Mouse (Mus musculus): ENCODE results near the gene Tgif1. TPM values are rescaled to one million over a fixed set of nuclear protein-coding genes. Genes with fewer than 3 reads are reported as not detected.

The Tgif1 gene
- polyA plus RNA-seq, 1 experiment from 2014 or later: 60.3 TPM

GRCm38 (mm10) chr17:70795196-70795595 is 58.1 kb downstream of the Tgif1 start:
- 61% methylated on average over 4 of the region's 4 CpGs for WGBS
- H3K4me3 ChIP-seq (ENCODE audit: low read depth, low read length): no peak overlapping the region
- H3K9me3 ChIP-seq (ENCODE audit: low read depth, low read length): no peaks in the 10 kb centered on the region
- no peak for ATAC-seq (ENCODE audit: insufficient read depth)
- no peak overlapping the region for H3K9ac ChIP-seq
- H3K27ac ChIP-seq (ENCODE audit: low read depth): no peak overlapping the region
- peak overlapping the region; percentile 31; the same call in 1 of the 2 replicates for H3K4me2 ChIP-seq
- no peak for DNase-seq
- H3K36me3 ChIP-seq (ENCODE audit: insufficient read depth): no peaks in the 10 kb centered on the region
- H3K4me1 ChIP-seq (ENCODE audit: insufficient read depth): no peaks in the 10 kb centered on the region
- no peak for TF ChIP-seq CTCF (IDR thresholded peaks at IDR 0.05; ENCODE audit: low read depth)
- H3K27me3 ChIP-seq (ENCODE audit: insufficient read depth, low read length): no peaks in the 10 kb centered on the region

- Histone ChIP-seq H3K27me3 (ENCODE audit: insufficient read depth, low read length) (no peaks in the 10 kb centered on the region), H3K4me3 (ENCODE audit: low read depth, low read length) (no peak overlapping the region), H3K27ac (ENCODE audit: low read depth) (peak overlapping the region; percentile 81), H3K4me2 (peak overlapping the region; percentile 31), H3K4me1 (ENCODE audit: insufficient read depth) (no peaks in the 10 kb centered on the region), H3K9ac (no peak overlapping the region), H3K9me3 (ENCODE audit: low read depth, low read length) (no peaks in the 10 kb centered on the region), H3K36me3 (ENCODE audit: insufficient read depth) (no peaks in the 10 kb centered on the region)
- no peak for TF ChIP-seq CTCF (IDR thresholded peaks at IDR 0.05; ENCODE audit: low read depth)
- 33% methylated on average over 6 of the region's 6 CpGs for WGBS
- ATAC-seq (ENCODE audit: insufficient read depth) (no peak), DNase-seq (no peak)
Observed at GRCm38 (mm10) chr17:70794722-70795121, 58.6 kb downstream of the Tgif1 start.

- 2% methylated on average over 7 of the region's 7 CpGs for WGBS
- Histone ChIP-seq H3K9ac (no peak overlapping the region), H3K4me2 (peak overlapping the region; percentile 31), H3K9me3 (ENCODE audit: low read depth, low read length) (no peaks in the 10 kb centered on the region), H3K4me3 (ENCODE audit: low read depth, low read length) (no peak overlapping the region), H3K27ac (ENCODE audit: low read depth) (peak overlapping the region; percentile 81), H3K36me3 (ENCODE audit: insufficient read depth) (no peaks in the 10 kb centered on the region), H3K4me1 (ENCODE audit: insufficient read depth) (no peaks in the 10 kb centered on the region), H3K27me3 (ENCODE audit: insufficient read depth, low read length) (no peaks in the 10 kb centered on the region)
- TF ChIP-seq CTCF (IDR thresholded peaks at IDR 0.05; ENCODE audit: low read depth): no peak
- DNase-seq (peak; percentile 79), ATAC-seq (ENCODE audit: insufficient read depth) (peak; percentile 74)
Observed at GRCm38 (mm10) chr17:70794291-70794690, 59.1 kb downstream of the Tgif1 start.

MicroRNAs encoded within 50 kb of the gene (microRNA counts, 519-probe panel; counts per million panel counts)
- 30.5 counts per million for microRNA mmu-miR-1195

Small RNA genes lying within 50 kb of the gene (microRNA-seq; reads per million reads assigned to microRNA genes)
- gene Mir1195 (ENCODE audit: borderline number of aligned reads): not detected

Other genes starting within 250 kb of the Tgif1 start
- gene Myom1, start 149.1 kb upstream of the Tgif1 start, polyA plus RNA-seq (2014; fragmentation: Nextera tagmentation; extraction: Ambion mirVana): 5.7 and 7.6 TPM in 2 replicates
- gene Myl12a, start 149.3 kb upstream of the Tgif1 start, polyA plus RNA-seq (2014; fragmentation: Nextera tagmentation; extraction: Ambion mirVana): 637 and 655 TPM in 2 replicates